Mouse (Mus musculus) small intestine, adult 10 weeks (tissue): ENCODE measurements around the gene Gm3618. TPM values are rescaled to one million over a fixed set of nuclear protein-coding genes. Genes with fewer than 3 reads are reported as not detected.

ENCODE experiments used
- polyA plus RNA-seq: library from polyadenylated mRNA; stranded (reverse); fragments of 350-450 nt; fragmentation: Illumina TruSeq; extraction: RNeasy Lipid Tissue Mini Kit (QIAGEN cat#74804); gene quantifications from one replicate; pipeline ENCODE4 v1.2.3, GENCODE M21; 2014; ENCODE audit warnings: low replicate concordance

Gene Gm3618
- polyA plus RNA-seq: not detected

GRCm38 (mm10) chr14:6343578-6343977 lies at the start of gene Gm3618:
TSS of gene Gm3618 (minus strand) at chr14:6343678.

GRCm38 (mm10) chr14:6390219-6390618 lies 46.7 kb upstream of the Gm3618 start, which contains the start of gene Gm16440:
TSS of gene Gm16440 (minus strand) at chr14:6390319.

GRCm38 (mm10) chr14:6304743-6305142 lies 38.7 kb downstream of the Gm3618 start, which contains the start of gene Gm21103:
TSS of gene Gm21103 (minus strand) at chr14:6304843.

GRCm38 (mm10) chr14:6286931-6287715 lies 56.4 kb downstream of the Gm3618 start, which contains the start of gene Gm3411:
TSS of gene Gm3411 (minus strand) at chr14:6287250.

Other genes with a start within 250 kb of the Gm3618 start
- gene Gm8206, start 249.7 kb downstream of the Gm3618 start, polyA plus RNA-seq: 0.56 TPM
- 1.6 TPM for gene Gm3468, start 235.0 kb downstream of the Gm3618 start, polyA plus RNA-seq
- gene Gm3476, start 217.9 kb downstream of the Gm3618 start, polyA plus RNA-seq: not detected
- not detected for gene Gm21560, start 124.4 kb downstream of the Gm3618 start, polyA plus RNA-seq
- gene Gm3411, start 56.4 kb downstream of the Gm3618 start, polyA plus RNA-seq: 6.5 TPM
- not detected for gene Gm21103, start 38.8 kb downstream of the Gm3618 start, polyA plus RNA-seq
- gene Gm16440, start 46.6 kb upstream of the Gm3618 start, polyA plus RNA-seq: not detected
- gene Gm3591, start 68.8 kb upstream of the Gm3618 start, polyA plus RNA-seq: 0.63 TPM
- not detected for gene Gm3594, start 100.9 kb upstream of the Gm3618 start, polyA plus RNA-seq
- gene Gm8356, start 193.6 kb upstream of the Gm3618 start, polyA plus RNA-seq: not detected
- gene Gm3629, start 246.9 kb upstream of the Gm3618 start, polyA plus RNA-seq: not detected